Mouse (Mus musculus): ENCODE data around the gene Tmem211. TPM values are rescaled to one million over a fixed set of nuclear protein-coding genes. Genes with fewer than 3 reads are reported as not detected.

Tmem211 gene
- polyA plus RNA-seq, 2 experiments = not detected

- ATAC-seq (ENCODE audit: insufficient read depth) = no peak
- Histone ChIP-seq H3K4me2 (ENCODE audit: low read depth) (no peak overlapping the region), H3K9ac (replicated peaks) (no peak overlapping the region), H3K27me3 (ENCODE audit: control insufficient read depth, insufficient read depth, low read length) (peaks cover 5% of the 10 kb centered on the region; the same call in 1 of the 2 replicates), H3K4me1 (replicated peaks; ENCODE audit: control insufficient read depth in 2 of 2, insufficient read depth in 2 of 2, low read length in 1 of 2) (0 out of 4 replicates have a peak, but pooled peaks cover 0 to 3% of the 10 kb centered on the region in 2 experiments), H3K27ac (no peak overlapping the region), H3K9me3 (ENCODE audit: control insufficient read depth, low read length) (no peaks in the 10 kb centered on the region), H3K36me3 (replicated peaks; ENCODE audit: control insufficient read depth, insufficient read depth, low read depth) (no peaks in the 10 kb centered on the region), H3K4me3 (ENCODE audit: insufficient read depth in 1 of 2, low read depth in 2 of 2, low read length in 2 of 2) (no peak overlapping the region)
- DNase-seq (ENCODE audit: low read depth in 3 of 3, low spot score in 3 of 3) = no peak
- TF ChIP-seq CTCF (IDR thresholded peaks at IDR 0.05; ENCODE audit: low read depth) = no peak
- TF ChIP-seq EP300 (IDR thresholded peaks at IDR 0.05; ENCODE audit: low read depth) = no peak
- 61% methylated on average over 14 of the region's 14 CpGs for WGBS (ENCODE audit: insufficient replicate concordance)
Observed at GRCm38 (mm10) chr5:113216328-113216960, 10.3 kb upstream of the Tmem211 start.

GRCm38 (mm10) chr5:113217076-113217475, 9.6 kb upstream of the Tmem211 start:
- no peak overlapping the region for H3K4me3 ChIP-seq (ENCODE audit: insufficient read depth in 1 of 2, low read depth in 2 of 2, low read length in 2 of 2)
- H3K27me3 ChIP-seq (ENCODE audit: control insufficient read depth, insufficient read depth, low read length) = peaks cover 5% of the 10 kb centered on the region; the same call in 1 of the 2 replicates
- no peaks in the 10 kb centered on the region for H3K36me3 ChIP-seq (replicated peaks; ENCODE audit: control insufficient read depth, insufficient read depth, low read depth)
- DNase-seq (ENCODE audit: low read depth in 3 of 3, low spot score in 3 of 3) (no peak), ATAC-seq (ENCODE audit: insufficient read depth) (no peak)
- 62% methylated on average over 12 of the region's 12 CpGs for WGBS (ENCODE audit: insufficient replicate concordance)
- H3K4me2 ChIP-seq (ENCODE audit: low read depth) = no peak overlapping the region
- H3K9me3 ChIP-seq (ENCODE audit: control insufficient read depth, low read length) = no peaks in the 10 kb centered on the region
- H3K27ac ChIP-seq = no peak overlapping the region
- TF ChIP-seq CTCF (IDR thresholded peaks at IDR 0.05; ENCODE audit: low read depth) = no peak
- TF ChIP-seq EP300 (IDR thresholded peaks at IDR 0.05; ENCODE audit: low read depth) = no peak
- 0 out of 4 replicates have a peak, but pooled peaks cover 0 to 3% of the 10 kb centered on the region in 2 experiments for H3K4me1 ChIP-seq (replicated peaks; ENCODE audit: control insufficient read depth in 2 of 2, insufficient read depth in 2 of 2, low read length in 1 of 2)
- H3K9ac ChIP-seq (replicated peaks) = no peak overlapping the region

- DNase-seq (ENCODE audit: low read depth in 3 of 3, low spot score in 3 of 3) = no peak
- 55% methylated on average over 17 of the region's 17 CpGs for WGBS (ENCODE audit: insufficient replicate concordance)
- Histone ChIP-seq H3K9ac (replicated peaks) (no peak overlapping the region), H3K4me1 (replicated peaks; ENCODE audit: control insufficient read depth in 2 of 2, insufficient read depth in 2 of 2, low read length in 1 of 2) (0 out of 4 replicates have a peak, but pooled peaks cover 0 to 3% of the 10 kb centered on the region in 2 experiments), H3K36me3 (replicated peaks; ENCODE audit: control insufficient read depth, insufficient read depth, low read depth) (no peaks in the 10 kb centered on the region), H3K4me2 (ENCODE audit: low read depth) (0 out of 2 replicates have a peak overlapping the region, but pooled peaks have one; percentile 8), H3K27me3 (ENCODE audit: control insufficient read depth, insufficient read depth, low read length) (peaks cover 5% of the 10 kb centered on the region; the same call in 1 of the 2 replicates), H3K4me3 (ENCODE audit: insufficient read depth in 1 of 2, low read depth in 2 of 2, low read length in 2 of 2) (no peak overlapping the region), H3K27ac (no peak overlapping the region), H3K9me3 (ENCODE audit: control insufficient read depth, low read length) (no peaks in the 10 kb centered on the region)
- TF ChIP-seq EP300 (IDR thresholded peaks at IDR 0.05; ENCODE audit: low read depth) (no peak), CTCF (IDR thresholded peaks at IDR 0.05; ENCODE audit: low read depth) (no peak)
- no peak for ATAC-seq (ENCODE audit: insufficient read depth)
Observed at GRCm38 (mm10) chr5:113218617-113219235, 8.0 kb upstream of the Tmem211 start.

- Histone ChIP-seq H3K4me1 (replicated peaks; ENCODE audit: control insufficient read depth in 2 of 2, insufficient read depth in 2 of 2, low read length in 1 of 2) (0 out of 4 replicates have a peak, but pooled peaks cover 0 to 3% of the 10 kb centered on the region in 2 experiments), H3K9ac (replicated peaks) (no peak overlapping the region), H3K4me3 (ENCODE audit: insufficient read depth in 1 of 2, low read depth in 2 of 2, low read length in 2 of 2) (no peak overlapping the region), H3K4me2 (ENCODE audit: low read depth) (0 out of 2 replicates have a peak overlapping the region, but pooled peaks have one; percentile 14), H3K27ac (no peak overlapping the region), H3K36me3 (replicated peaks; ENCODE audit: control insufficient read depth, insufficient read depth, low read depth) (no peaks in the 10 kb centered on the region), H3K9me3 (ENCODE audit: control insufficient read depth, low read length) (no peaks in the 10 kb centered on the region), H3K27me3 (ENCODE audit: control insufficient read depth, insufficient read depth, low read length) (peaks cover 5% of the 10 kb centered on the region; the same call in 1 of the 2 replicates)
- TF ChIP-seq EP300 (IDR thresholded peaks at IDR 0.05; ENCODE audit: low read depth) (no peak), CTCF (IDR thresholded peaks at IDR 0.05; ENCODE audit: low read depth) (no peak)
- no peak for ATAC-seq (ENCODE audit: insufficient read depth)
- 63% methylated on average over 6 of the region's 6 CpGs for WGBS (ENCODE audit: insufficient replicate concordance)
- no peak for DNase-seq (ENCODE audit: low read depth in 3 of 3, low spot score in 3 of 3)
Observed at GRCm38 (mm10) chr5:113219450-113219849, 7.3 kb upstream of the Tmem211 start.

- no peaks in the 10 kb centered on the region for H3K36me3 ChIP-seq (replicated peaks; ENCODE audit: control insufficient read depth, insufficient read depth, low read depth)
- 53% methylated on average over 7 of the region's 7 CpGs for WGBS (ENCODE audit: insufficient replicate concordance)
- H3K27me3 ChIP-seq (ENCODE audit: control insufficient read depth, insufficient read depth, low read length) = peaks cover 5% of the 10 kb centered on the region; the same call in 1 of the 2 replicates
- H3K4me2 ChIP-seq (ENCODE audit: low read depth) = no peak overlapping the region; the same call in 1 of the 2 replicates
- no peak overlapping the region for H3K9ac ChIP-seq (replicated peaks)
- no peak overlapping the region for H3K4me3 ChIP-seq (ENCODE audit: insufficient read depth in 1 of 2, low read depth in 2 of 2, low read length in 2 of 2)
- DNase-seq (ENCODE audit: low read depth in 3 of 3, low spot score in 3 of 3) (no peak), ATAC-seq (ENCODE audit: insufficient read depth) (0 out of 2 replicates have a peak, but pooled peaks have one; percentile 3)
- H3K27ac ChIP-seq = no peak overlapping the region
- no peaks in the 10 kb centered on the region for H3K9me3 ChIP-seq (ENCODE audit: control insufficient read depth, low read length)
- TF ChIP-seq CTCF (IDR thresholded peaks at IDR 0.05; ENCODE audit: low read depth) (no peak), EP300 (IDR thresholded peaks at IDR 0.05; ENCODE audit: low read depth) (no peak)
- H3K4me1 ChIP-seq (replicated peaks; ENCODE audit: control insufficient read depth in 2 of 2, insufficient read depth in 2 of 2, low read length in 1 of 2) = peaks cover 0 to 3% of the 10 kb centered on the region in 2 experiments; a peak in 1 of 4 replicates
Observed at GRCm38 (mm10) chr5:113219876-113220275, 6.8 kb upstream of the Tmem211 start.
